Mouse (Mus musculus) Patski (cell line): ENCODE data around the gene Wee1. TPM values are rescaled to one million over a fixed set of nuclear protein-coding genes. Genes with fewer than 3 reads are reported as not detected.

Source experiments
- ATAC-seq: fragments of 100-300 bp; one replicate; pipeline ENCODE4 v1.8.0; 2021
- CTCF ChIA-PET: fragments of 350-600 bp; sonication (Branson Sonifier 250); formaldehyde crosslinking; loops from one replicate; lab custom pipeline; 2022; ENCODE audit warnings: inconsistent platforms; lab: Charles Lee
- POLR2A ChIA-PET: fragments of 350-600 bp; sonication (Branson Sonifier 250); formaldehyde crosslinking; loops from one replicate; lab custom pipeline; 2022; ENCODE audit warnings: antibody characterized with exemption, inconsistent platforms; lab: Charles Lee
- DNase-seq: peaks from one replicate; pipeline ENCODE4 v3.0.0-alpha.2; 2011; ENCODE audit warnings: low read depth, low spot score
- H3K27me3 ChIP-seq: fragments of 371-371 bp; one replicate; pipeline ENCODE4 v1.5.1; 2021
- CTCF ChIP-seq: fragments of 100-300 bp; IDR thresholded peaks from one replicate; pipeline ENCODE4 v1.5.1; 2021
- in situ Hi-C: fragments of 300-500 bp; cut with MboI; formaldehyde crosslinking; loops from 3 replicates; pipeline ENCODE4 v1.11.1; 2018; ENCODE audit warnings: low pct_unique_long_range_greater_than_20kb, mixed read lengths
- polyA plus RNA-seq: library from polyadenylated mRNA; unstranded; gene quantifications from one replicate; pipeline ENCODE4 v1.2.3, GENCODE M21; 2021

Wee1 gene
- polyA plus RNA-seq, result 28.5 TPM

- H3K27me3 ChIP-seq, result no peaks in the 10 kb centered on the region
- peak; percentile 84 for DNase-seq
- ChIA-PET CTCF (interaction anchor here (1.4 to 2.6 kb wide), 2 partner anchors 17 to 36 kb away, joined by 4 to 6 read pairs; no protein-coding TSS in a partner anchor), POLR2A (interaction anchor here (1.5 kb wide), 1 partner anchor 12 kb away, joined by 8 read pairs; no protein-coding TSS in a partner anchor)
- in situ Hi-C loops, result no loop called here
- no peak for TF ChIP-seq CTCF
- peak; percentile 97 for ATAC-seq
Observed at GRCm38 (mm10) chr7:110121516-110122288, at the start of gene Wee1. TSS of gene Wee1 (plus strand) at chr7:110122046.

- no peaks in the 10 kb centered on the region for H3K27me3 ChIP-seq
- ChIA-PET POLR2A (no interaction called here), CTCF (interaction anchor here (1.1 kb wide), 1 partner anchor 38 kb away, joined by 3 read pairs; no protein-coding TSS in a partner anchor)
- ATAC-seq, result no peak
- no peak for TF ChIP-seq CTCF
- no peak for DNase-seq
- in situ Hi-C loops, result loop anchor here (10.0 kb wide), 1 partner anchor 187 kb away; no protein-coding TSS in a partner anchor
Observed at GRCm38 (mm10) chr7:110078168-110078567, 43.7 kb upstream of the Wee1 start.

- peak; percentile 78 for TF ChIP-seq CTCF
- no peaks in the 10 kb centered on the region for H3K27me3 ChIP-seq
- in situ Hi-C loops, result no loop called here
- CTCF ChIA-PET, result interaction anchor here (0.7 to 1.1 kb wide), 2 partner anchors 16 to 323 kb away, joined by 3 to 4 read pairs; no protein-coding TSS in a partner anchor
- ATAC-seq (no peak), DNase-seq (no peak)
- POLR2A ChIA-PET, result interaction anchor here (0.6 to 0.7 kb wide), 3 partner anchors 55 to 350 kb away, joined by 3 to 4 read pairs (median 3); no protein-coding TSS in a partner anchor
Observed at GRCm38 (mm10) chr7:110083386-110084165, 38.3 kb upstream of the Wee1 start.

- DNase-seq, result no peak
- no peak for ATAC-seq
- no peaks in the 10 kb centered on the region for H3K27me3 ChIP-seq
- POLR2A ChIA-PET, result no interaction called here
- TF ChIP-seq CTCF, result no peak
- in situ Hi-C loops, result no loop called here
- CTCF ChIA-PET, result no interaction called here
Observed at GRCm38 (mm10) chr7:110085217-110085616, 36.6 kb upstream of the Wee1 start.

GRCm38 (mm10) chr7:110087914-110088313, 33.9 kb upstream of the Wee1 start:
- CTCF ChIA-PET, result no interaction called here
- ATAC-seq (peak; percentile 47), DNase-seq (peak; percentile 71)
- in situ Hi-C loops, result no loop called here
- POLR2A ChIA-PET, result no interaction called here
- H3K27me3 ChIP-seq, result no peaks in the 10 kb centered on the region
- TF ChIP-seq CTCF, result no peak

- DNase-seq (no peak), ATAC-seq (no peak)
- no peak for TF ChIP-seq CTCF
- in situ Hi-C loops, result loop anchor here (5.0 kb wide), 1 partner anchor 71 kb away; no protein-coding TSS in a partner anchor
- ChIA-PET CTCF (no interaction called here), POLR2A (no interaction called here)
- no peaks in the 10 kb centered on the region for H3K27me3 ChIP-seq
Observed at GRCm38 (mm10) chr7:110091670-110092069, 30.2 kb upstream of the Wee1 start.

GRCm38 (mm10) chr7:110096332-110096731, 25.5 kb upstream of the Wee1 start:
- ATAC-seq (no peak), DNase-seq (no peak)
- in situ Hi-C loops, result no loop called here

GRCm38 (mm10) chr7:110097106-110097793, 24.6 kb upstream of the Wee1 start:
- in situ Hi-C loops, result no loop called here
- POLR2A ChIA-PET, result no interaction called here
- H3K27me3 ChIP-seq, result no peaks in the 10 kb centered on the region
- CTCF ChIA-PET, result interaction anchor here (1.0 to 1.2 kb wide), 3 partner anchors 11 to 169 kb away, joined by 3 to 4 read pairs (median 3); no protein-coding TSS in a partner anchor
- DNase-seq (no peak), ATAC-seq (peak; percentile 39)
- peak; percentile 25 for TF ChIP-seq CTCF

More at GRCm38 (mm10) chr7:110096332-110096731, 25.5 kb upstream of the Wee1 start:
- peak; percentile 16 for TF ChIP-seq CTCF
- no peaks in the 10 kb centered on the region for H3K27me3 ChIP-seq
- ChIA-PET CTCF (interaction anchor here (1.1 to 1.3 kb wide), 2 partner anchors 12 to 19 kb away, joined by 3 read pairs; no protein-coding TSS in a partner anchor), POLR2A (no interaction called here)

- ChIA-PET POLR2A (interaction anchor here (1.2 kb wide), 1 partner anchor 24 kb away, joined by 3 read pairs; no protein-coding TSS in a partner anchor), CTCF (no interaction called here)
- in situ Hi-C loops, result no loop called here
- ATAC-seq (no peak), DNase-seq (no peak)
- TF ChIP-seq CTCF, result no peak
- H3K27me3 ChIP-seq, result no peaks in the 10 kb centered on the region
Observed at GRCm38 (mm10) chr7:110100854-110101253, 21.0 kb upstream of the Wee1 start.

GRCm38 (mm10) chr7:110101266-110101665, 20.6 kb upstream of the Wee1 start:
- ATAC-seq, result no peak
- POLR2A ChIA-PET, result interaction anchor here (1.2 kb wide), 1 partner anchor 24 kb away, joined by 3 read pairs; no protein-coding TSS in a partner anchor
- CTCF ChIA-PET, result interaction anchor here (1.0 kb wide), 1 partner anchor 14 kb away, joined by 3 read pairs; no protein-coding TSS in a partner anchor
- no peaks in the 10 kb centered on the region for H3K27me3 ChIP-seq
- in situ Hi-C loops, result no loop called here
- no peak for TF ChIP-seq CTCF
- DNase-seq, result no peak
